Mouse (Mus musculus) liver, embryonic 13.5 days (tissue): Measurements from ENCODE around the gene Pifo. TPM values are rescaled to one million over a fixed set of nuclear protein-coding genes. Genes with fewer than 3 reads are reported as not detected.
"Not testable (repeated sequence)": the region's sequence is repeated elsewhere in the genome, so short reads cannot be mapped to it uniquely, and the experiment has no call there.

Experiments used
- ATAC-seq: fragments of 200-750 bp; cut with Nextera tagmentation; 2 replicates; pipeline ENCODE4 v1.8.0; 2017; ENCODE audit warnings: low read depth, mild to moderate bottlenecking, moderate number of reproducible peaks, moderate library complexity
- DNase-seq: peaks from one replicate; pipeline ENCODE4 v3.0.0; 2022
- H3K27ac ChIP-seq: fragments of 300-500 bp; sonication (generic); 2 replicates; pipeline ENCODE4 v1.5.1; 2015; ENCODE audit warnings: moderate library complexity, mild to moderate bottlenecking, inconsistent platforms
- H3K27me3 ChIP-seq: fragments of 300-500 bp; sonication (generic); 2 replicates; pipeline ENCODE4 v1.6.1; 2015; ENCODE audit warnings: mild to moderate bottlenecking, inconsistent platforms
- H3K36me3 ChIP-seq: fragments of 300-500 bp; sonication (generic); 2 replicates; pipeline ENCODE4 v1.6.1; 2015; ENCODE audit warnings: mild to moderate bottlenecking, inconsistent platforms
- H3K4me1 ChIP-seq: fragments of 300-500 bp; sonication (generic); replicated peaks from 2 replicates; pipeline ENCODE4 v1.6.1; 2015; ENCODE audit warnings: inconsistent platforms
- H3K4me2 ChIP-seq: fragments of 300-500 bp; sonication (generic); 2 replicates; pipeline ENCODE4 v1.6.1; 2015; ENCODE audit warnings: inconsistent platforms, mild to moderate bottlenecking, moderate library complexity
- H3K4me3 ChIP-seq: fragments of 300-500 bp; sonication (generic); replicated peaks from 2 replicates; pipeline ENCODE4 v1.5.1; 2015; ENCODE audit warnings: mild to moderate bottlenecking, inconsistent platforms
- H3K9ac ChIP-seq: fragments of 300-500 bp; sonication (generic); 2 replicates; pipeline ENCODE4 v1.6.1; 2015; ENCODE audit warnings: mild to moderate bottlenecking, inconsistent platforms
- H3K9me3 ChIP-seq: fragments of 300-500 bp; sonication (generic); replicated peaks from 2 replicates; pipeline ENCODE4 v1.6.1; 2016; ENCODE audit warnings: inconsistent platforms
- WGBS: fragments of 180-500 bp; shearing (Covaris S2); methylation state at CpG from one replicate; pipeline ENCODE4 v1.1.7; 2015; ENCODE audit not compliant: insufficient replicate concordance; 5-methylcytosine and 5-hydroxymethylcytosine counted together
- polyA plus RNA-seq: library from polyadenylated mRNA; unstranded; fragments of >200 nt; fragmentation: Nextera tagmentation; extraction: Ambion mirVana; gene quantifications from 2 replicates; pipeline ENCODE4 v1.2.1, GENCODE M21; 2015

Gene Pifo
- not detected in 2 replicates for polyA plus RNA-seq

GRCm38 (mm10) chr3:106014546-106014945 lies at the start of gene Pifo:
TSS of gene Pifo (minus strand) at chr3:106014646.
- ATAC-seq (no peak), DNase-seq (no peak)
- WGBS = 61% methylated on average over 2 of the region's 2 CpGs
- Histone ChIP-seq H3K4me1 (no peaks in the 10 kb centered on the region), H3K4me3 (no peak within 1 kb of the TSS), H3K4me2 (no peak within 1 kb of the TSS), H3K36me3 (no peaks in the 10 kb centered on the region), H3K9me3 (no peaks in the 10 kb centered on the region), H3K27ac (no peak within 1 kb of the TSS), H3K9ac (no peak within 1 kb of the TSS), H3K27me3 (no peaks in the 10 kb centered on the region)

GRCm38 (mm10) chr3:106057966-106058365 lies 43.5 kb upstream of the Pifo start:
- DNase-seq (no peak), ATAC-seq (no peak)
- no peaks in the 10 kb centered on the region for H3K36me3 ChIP-seq
- H3K9me3 ChIP-seq = no peaks in the 10 kb centered on the region
- WGBS = 56% methylated on average over 3 of the region's 3 CpGs
- no peak overlapping the region for H3K4me3 ChIP-seq
- no peaks in the 10 kb centered on the region for H3K27me3 ChIP-seq
- no peak overlapping the region for H3K4me2 ChIP-seq
- H3K27ac ChIP-seq = no peak overlapping the region
- no peak overlapping the region for H3K9ac ChIP-seq
- no peaks in the 10 kb centered on the region for H3K4me1 ChIP-seq

- 44% methylated on average over 18 of the region's 18 CpGs for WGBS
- no peaks in the 10 kb centered on the region for H3K4me1 ChIP-seq
- no peak overlapping the region for H3K9ac ChIP-seq
- no peak for ATAC-seq
- DNase-seq = no peak
- H3K4me2 ChIP-seq = no peak overlapping the region
- H3K27me3 ChIP-seq = no peaks in the 10 kb centered on the region
- no peak overlapping the region for H3K4me3 ChIP-seq
- no peaks in the 10 kb centered on the region for H3K9me3 ChIP-seq
- no peaks in the 10 kb centered on the region for H3K36me3 ChIP-seq
- no peak overlapping the region for H3K27ac ChIP-seq
Measured at GRCm38 (mm10) chr3:106051896-106052295, 37.5 kb upstream of the Pifo start.

DNA sequence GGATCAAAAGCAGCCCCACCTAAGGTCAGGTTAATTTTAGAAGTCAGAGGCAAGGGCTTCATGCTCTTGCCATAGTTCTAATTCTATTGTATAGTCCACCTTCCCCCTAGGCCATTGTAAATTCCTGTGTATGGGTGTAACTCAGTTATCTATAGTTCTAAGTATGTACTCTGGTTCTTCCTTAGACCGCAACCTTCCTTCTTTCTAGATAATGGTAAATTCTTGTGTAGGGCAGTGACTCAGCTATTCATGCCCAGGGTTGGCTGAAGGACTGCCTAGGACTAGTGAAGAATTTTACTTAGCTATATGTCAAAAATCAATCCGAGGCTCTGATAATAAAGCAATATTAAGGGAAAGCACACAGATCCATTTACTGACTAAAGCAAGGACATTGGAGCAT lies 25.9 kb upstream of the Pifo start:
- 63% methylated on average over 2 of the region's 2 CpGs for WGBS
- H3K27me3 ChIP-seq = no peaks in the 10 kb centered on the region
- no peaks in the 10 kb centered on the region for H3K9me3 ChIP-seq
- H3K4me3 ChIP-seq = no peak overlapping the region
- H3K36me3 ChIP-seq = no peaks in the 10 kb centered on the region
- no peak overlapping the region for H3K9ac ChIP-seq
- no peak overlapping the region for H3K27ac ChIP-seq
- no peak for ATAC-seq
- no peak for DNase-seq
- H3K4me1 ChIP-seq = no peaks in the 10 kb centered on the region
- no peak overlapping the region for H3K4me2 ChIP-seq

DNA sequence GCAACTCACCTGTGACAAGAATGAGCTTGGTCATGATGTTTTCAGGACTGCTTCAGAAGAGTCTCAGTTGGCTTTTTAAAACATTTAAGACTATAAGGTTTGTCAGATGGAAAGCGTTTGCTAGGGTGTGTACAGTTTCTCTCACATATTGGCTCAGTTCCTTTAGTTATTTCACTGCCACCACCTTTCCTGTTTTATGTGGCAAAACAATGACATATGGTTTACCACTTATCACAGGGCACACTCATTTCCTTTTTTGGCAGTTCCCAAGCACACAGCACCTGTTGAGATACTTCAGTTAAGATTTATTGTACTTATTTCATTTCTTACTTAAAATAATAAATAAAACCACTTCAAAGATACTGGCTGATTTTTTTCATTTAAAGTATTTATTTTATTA lies 18.3 kb upstream of the Pifo start, which contains the start of gene Chil5:
Chil5 (minus strand) TSS at position 34 of the 400 bp plus-strand sequence.
- Histone ChIP-seq H3K27ac (no peak within 1 kb of the TSS), H3K27me3 (no peaks in the 10 kb centered on the region), H3K9me3 (no peaks in the 10 kb centered on the region), H3K4me1 (no peaks in the 10 kb centered on the region), H3K36me3 (no peaks in the 10 kb centered on the region), H3K4me3 (no peak within 1 kb of the TSS), H3K9ac (no peak within 1 kb of the TSS), H3K4me2 (no peak within 1 kb of the TSS)
- no peak for DNase-seq
- WGBS = 66% methylated on average over 1 of the region's 1 CpGs
- no peak for ATAC-seq

- 54% methylated on average over 2 of the region's 2 CpGs for WGBS
- Histone ChIP-seq H3K9me3 (no peaks in the 10 kb centered on the region), H3K27me3 (no peaks in the 10 kb centered on the region), H3K4me1 (no peaks in the 10 kb centered on the region), H3K9ac (no peak overlapping the region), H3K4me2 (no peak overlapping the region), H3K36me3 (no peaks in the 10 kb centered on the region), H3K27ac (no peak overlapping the region), H3K4me3 (no peak overlapping the region)
- no peak for ATAC-seq
- no peak for DNase-seq
Measured at GRCm38 (mm10) chr3:106024135-106024534, 9.7 kb upstream of the Pifo start.

DNA sequence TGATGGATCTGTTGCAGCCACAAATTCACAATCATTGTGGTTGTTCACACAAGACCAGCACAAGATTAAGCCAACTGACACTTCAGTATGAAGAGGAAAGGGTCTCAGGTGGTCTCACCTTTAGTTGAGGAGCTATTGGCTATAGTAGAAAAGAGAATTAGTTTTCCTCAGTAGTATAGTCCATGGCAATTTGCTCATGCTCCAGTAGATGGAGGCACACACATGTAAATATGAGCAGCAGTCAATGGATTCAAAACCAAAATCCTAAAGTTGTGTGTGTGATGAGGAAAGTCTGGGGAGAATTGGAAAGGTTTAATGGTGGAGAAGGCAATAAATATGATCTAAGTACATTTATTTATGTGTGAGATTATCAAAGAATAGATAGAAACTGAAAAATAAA lies 7.4 kb upstream of the Pifo start:
- Histone ChIP-seq H3K27me3 (no peaks in the 10 kb centered on the region), H3K4me2 (no peak overlapping the region), H3K36me3 (no peaks in the 10 kb centered on the region), H3K27ac (no peak overlapping the region), H3K9me3 (no peaks in the 10 kb centered on the region), H3K4me1 (no peaks in the 10 kb centered on the region), H3K9ac (no peak overlapping the region), H3K4me3 (no peak overlapping the region)
- no peak for ATAC-seq
- no peak for DNase-seq

DNA sequence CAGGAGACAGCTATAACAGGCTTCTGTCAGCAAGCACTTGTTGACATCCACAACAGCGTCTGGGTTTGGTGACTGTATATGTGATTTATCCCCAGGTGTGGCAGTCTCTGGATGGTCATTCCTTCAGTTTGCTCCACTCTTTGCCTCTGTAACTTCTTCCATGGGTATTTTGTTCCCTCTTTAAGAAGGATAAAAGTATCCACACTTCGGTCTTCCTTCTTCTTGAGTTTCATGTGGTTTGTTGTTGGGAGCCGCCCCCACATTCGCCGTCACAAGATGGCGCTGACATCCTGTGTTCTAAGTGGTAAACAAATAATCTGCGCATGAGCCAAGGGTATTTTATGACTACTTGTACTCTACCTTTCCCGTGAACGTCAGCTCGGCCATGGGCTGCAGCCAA lies 11.1 kb downstream of the Pifo start:
- H3K4me3 ChIP-seq, H3K27me3 ChIP-seq, H3K9ac ChIP-seq, H3K4me2 ChIP-seq, DNase-seq, H3K36me3 ChIP-seq, H3K9me3 ChIP-seq, ATAC-seq, H3K27ac ChIP-seq, H3K4me1 ChIP-seq: not testable (repeated sequence)
- WGBS = 53% methylated on average over 10 of the region's 10 CpGs

DNA sequence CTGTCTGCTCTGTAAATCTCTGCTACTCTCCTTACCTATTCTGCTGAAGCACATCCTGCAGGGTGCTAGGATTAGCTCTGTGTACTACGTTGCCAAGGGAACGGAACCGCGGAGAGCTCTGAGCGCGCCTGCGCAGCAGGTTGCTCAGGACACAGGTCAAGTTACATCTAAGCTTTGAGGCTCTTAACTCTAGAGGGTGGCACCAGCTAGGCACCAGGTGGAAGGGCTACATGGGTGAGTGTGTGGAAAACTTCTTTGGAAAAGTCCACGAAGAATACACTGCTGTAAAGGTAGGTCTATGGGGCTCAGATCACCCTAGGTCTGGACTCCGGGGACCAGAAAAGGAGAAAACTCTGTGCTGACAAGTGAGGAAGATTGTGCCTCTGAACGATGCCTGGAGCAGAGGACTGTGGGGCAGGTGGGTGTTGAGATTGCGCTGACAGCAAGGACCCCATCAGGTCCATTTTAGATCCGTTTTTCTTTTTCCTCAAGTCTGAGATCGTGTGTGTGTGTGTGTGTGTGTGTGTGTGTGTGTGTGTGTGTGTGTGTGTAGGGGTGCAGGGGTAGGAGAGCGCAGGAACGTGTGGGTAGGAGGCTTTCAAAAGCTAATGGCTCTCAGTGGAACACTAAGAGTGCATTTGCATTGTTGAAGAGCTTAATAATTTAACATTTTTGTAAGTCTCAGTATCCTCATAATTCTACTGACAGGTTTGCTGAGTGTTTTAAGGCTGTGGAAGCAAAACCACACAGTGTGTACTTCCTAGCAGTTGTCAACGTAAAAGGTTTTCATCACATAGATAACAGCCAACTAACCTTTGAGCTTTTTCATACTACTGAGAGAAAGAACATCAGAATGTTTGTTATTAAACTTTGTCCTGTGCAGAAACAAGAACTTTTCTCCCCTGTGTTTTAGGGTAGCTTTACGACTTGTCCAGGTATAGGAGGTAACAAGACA lies 12.8 kb downstream of the Pifo start:
- Histone ChIP-seq H3K9ac (no peak overlapping the region), H3K4me2 (no peak overlapping the region), H3K27ac (no peak overlapping the region), H3K4me3 (no peak overlapping the region), H3K9me3 (no peaks in the 10 kb centered on the region), H3K27me3 (no peaks in the 10 kb centered on the region), H3K4me1 (no peaks in the 10 kb centered on the region), H3K36me3 (no peaks in the 10 kb centered on the region)
- no peak for DNase-seq
- 19% methylated on average over 17 of the region's 17 CpGs for WGBS
- ATAC-seq = peak; percentile 45; the same call in 1 of the 2 replicates

GRCm38 (mm10) chr3:106000707-106001375 lies 13.6 kb downstream of the Pifo start:
- Histone ChIP-seq H3K4me2 (no peak overlapping the region), H3K4me3 (no peak overlapping the region), H3K4me1 (no peaks in the 10 kb centered on the region), H3K9me3 (no peaks in the 10 kb centered on the region), H3K36me3 (no peaks in the 10 kb centered on the region), H3K27ac (no peak overlapping the region), H3K27me3 (no peaks in the 10 kb centered on the region), H3K9ac (no peak overlapping the region)
- 21% methylated on average over 11 of the region's 11 CpGs for WGBS
- DNase-seq = no peak
- no peak for ATAC-seq

GRCm38 (mm10) chr3:105994730-105995129 lies 19.7 kb downstream of the Pifo start:
- H3K4me2 ChIP-seq = no peak overlapping the region
- no peaks in the 10 kb centered on the region for H3K4me1 ChIP-seq
- H3K9me3 ChIP-seq = no peaks in the 10 kb centered on the region
- no peaks in the 10 kb centered on the region for H3K27me3 ChIP-seq
- H3K9ac ChIP-seq = no peak overlapping the region
- no peaks in the 10 kb centered on the region for H3K36me3 ChIP-seq
- DNase-seq (no peak), ATAC-seq (no peak)
- no peak overlapping the region for H3K27ac ChIP-seq
- WGBS = 26% methylated on average over 2 of the region's 2 CpGs
- H3K4me3 ChIP-seq = no peak overlapping the region
